Mouse (Mus musculus) limb, embryonic 15.5 days (tissue): ENCODE measurements around the gene Disc1. TPM values are rescaled to one million over a fixed set of nuclear protein-coding genes. Genes with fewer than 3 reads are reported as not detected.
A peak's percentile ranks its signal among the peaks of the same experiment; 100 is the strongest.

Source experiments
- ATAC-seq: fragments of 200-750 bp; cut with Nextera tagmentation; 2 replicates; pipeline ENCODE4 v1.8.0; 2017; ENCODE audit warnings: low read depth, moderate TSS enrichment; ENCODE audit not compliant: insufficient number of reproducible peaks, low FRiP score, low TSS enrichment
- H3K27ac ChIP-seq: fragments of 300-500 bp; sonication (generic); 2 replicates; pipeline ENCODE4 v1.5.1; 2015; ENCODE audit warnings: moderate library complexity, mild to moderate bottlenecking, inconsistent platforms
- H3K27me3 ChIP-seq: fragments of 300-500 bp; sonication (generic); 2 replicates; pipeline ENCODE4 v1.6.1; 2015; ENCODE audit warnings: inconsistent platforms
- H3K36me3 ChIP-seq: fragments of 300-500 bp; sonication (generic); 2 replicates; pipeline ENCODE4 v1.6.1; 2015; ENCODE audit warnings: inconsistent platforms
- H3K4me1 ChIP-seq: fragments of 300-500 bp; sonication (generic); 2 replicates; pipeline ENCODE4 v1.6.1; 2015; ENCODE audit warnings: inconsistent platforms
- H3K4me2 ChIP-seq: fragments of 300-500 bp; sonication (generic); 2 replicates; pipeline ENCODE4 v1.6.1; 2015; ENCODE audit warnings: mild to moderate bottlenecking, inconsistent platforms
- H3K4me3 ChIP-seq: fragments of 300-500 bp; sonication (generic); 2 replicates; pipeline ENCODE4 v1.5.1; 2015; ENCODE audit warnings: mild to moderate bottlenecking, inconsistent platforms
- H3K9ac ChIP-seq: fragments of 300-500 bp; sonication (generic); 2 replicates; pipeline ENCODE4 v1.6.1; 2015; ENCODE audit warnings: inconsistent platforms
- H3K9me3 ChIP-seq: fragments of 300-500 bp; sonication (generic); 2 replicates; pipeline ENCODE4 v1.6.1; 2016; ENCODE audit warnings: inconsistent platforms
- WGBS: fragments of 180-500 bp; shearing (Covaris S2); methylation state at CpG from one replicate; pipeline ENCODE4 v1.1.7; 2015; 5-methylcytosine and 5-hydroxymethylcytosine counted together
- polyA plus RNA-seq: library from polyadenylated mRNA; unstranded; fragments of >200 nt; fragmentation: Nextera tagmentation; extraction: Ambion mirVana; gene quantifications from 2 replicates; pipeline ENCODE4 v1.2.1, GENCODE M21; 2015

Disc1 gene
- polyA plus RNA-seq, 1 experiment from 2014 or later, result 2.3 TPM

DNA sequence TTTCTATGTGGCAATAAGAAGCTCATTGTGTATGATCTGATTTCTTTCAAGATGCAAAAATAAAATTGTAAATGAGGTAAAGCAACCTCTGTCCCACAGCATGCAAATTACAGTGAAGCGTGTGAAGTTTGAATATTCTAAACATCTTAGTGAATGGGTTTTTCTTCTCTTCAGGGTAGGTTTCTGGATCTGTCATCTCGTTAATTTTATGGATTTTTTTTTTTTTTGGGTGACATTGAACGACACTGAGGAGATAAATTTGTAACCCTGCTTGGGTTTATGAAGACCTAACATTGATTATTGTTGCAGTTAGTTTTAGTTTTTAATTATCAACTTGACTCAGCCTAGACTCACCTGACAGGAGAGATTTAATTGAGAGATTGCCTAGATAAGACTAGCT is 43.1 kb downstream of the Disc1 start:
- H3K27ac ChIP-seq, result no peak overlapping the region
- no peak overlapping the region for H3K4me2 ChIP-seq
- H3K9ac ChIP-seq, result no peak overlapping the region
- 0 out of 2 replicates have a peak, but pooled peaks cover 3% of the 10 kb centered on the region for H3K4me1 ChIP-seq
- ATAC-seq, result no peak
- WGBS, result 74% methylated on average over 3 of the region's 3 CpGs
- no peaks in the 10 kb centered on the region for H3K27me3 ChIP-seq
- H3K36me3 ChIP-seq, result no peaks in the 10 kb centered on the region
- no peaks in the 10 kb centered on the region for H3K9me3 ChIP-seq
- H3K4me3 ChIP-seq, result no peak overlapping the region

DNA sequence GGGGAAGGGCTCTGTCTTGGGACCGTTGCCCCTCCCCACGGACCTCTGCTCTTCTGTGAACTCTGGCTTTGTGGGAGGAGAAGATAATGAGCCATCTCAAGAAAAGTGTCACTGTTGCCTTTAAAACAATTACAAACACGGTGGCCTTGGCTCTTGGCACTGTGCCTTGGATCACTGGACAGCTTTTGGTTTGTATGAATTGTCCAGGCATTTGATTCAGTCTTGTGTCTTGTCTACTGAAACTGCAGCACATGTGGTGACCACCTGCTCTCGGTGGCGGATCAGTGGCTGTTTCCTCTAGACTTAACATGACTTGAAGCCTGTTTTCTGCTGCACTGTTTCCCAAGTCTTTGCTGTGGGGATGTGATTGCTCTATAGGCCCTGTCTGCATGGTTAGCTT is 44.1 kb downstream of the Disc1 start:
- no peak for ATAC-seq
- Histone ChIP-seq H3K4me3 (no peak overlapping the region), H3K9me3 (no peaks in the 10 kb centered on the region), H3K4me2 (no peak overlapping the region), H3K4me1 (0 out of 2 replicates have a peak, but pooled peaks cover 3% of the 10 kb centered on the region), H3K9ac (no peak overlapping the region), H3K36me3 (no peaks in the 10 kb centered on the region), H3K27ac (0 out of 2 replicates have a peak overlapping the region, but pooled peaks have one; percentile 1), H3K27me3 (no peaks in the 10 kb centered on the region)
- 45% methylated on average over 5 of the region's 5 CpGs for WGBS

DNA sequence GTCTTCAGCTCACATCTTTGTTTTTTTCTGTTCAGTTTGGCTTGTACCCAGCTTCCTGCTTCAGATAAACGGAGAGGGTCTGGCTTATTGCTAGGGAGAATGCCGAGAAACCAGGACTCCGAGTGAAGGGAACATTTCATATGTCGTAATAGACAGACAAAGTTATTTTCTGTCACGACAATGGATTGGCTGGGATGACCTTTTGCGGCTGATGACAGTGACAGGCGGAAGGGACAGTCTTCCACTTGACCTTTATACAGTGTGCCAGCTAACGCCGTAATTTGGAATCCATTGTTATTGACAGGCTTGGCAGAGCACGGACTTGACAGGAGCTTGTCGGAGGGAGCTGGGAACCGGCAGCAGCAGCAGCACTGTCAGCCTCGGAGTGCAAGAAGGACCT is 48.3 kb downstream of the Disc1 start:
- Histone ChIP-seq H3K36me3 (no peaks in the 10 kb centered on the region), H3K4me2 (no peak overlapping the region), H3K4me3 (no peak overlapping the region), H3K27ac (no peak overlapping the region), H3K9me3 (no peaks in the 10 kb centered on the region), H3K27me3 (no peaks in the 10 kb centered on the region), H3K9ac (no peak overlapping the region), H3K4me1 (0 out of 2 replicates have a peak, but pooled peaks cover 3% of the 10 kb centered on the region)
- 69% methylated on average over 13 of the region's 13 CpGs for WGBS
- no peak for ATAC-seq

GRCm38 (mm10) chr8:125113171-125113570 is 59.2 kb downstream of the Disc1 start:
- Histone ChIP-seq H3K4me2 (no peak overlapping the region), H3K9ac (no peak overlapping the region), H3K36me3 (no peaks in the 10 kb centered on the region), H3K4me1 (no peaks in the 10 kb centered on the region), H3K9me3 (no peaks in the 10 kb centered on the region), H3K27me3 (0 out of 2 replicates have a peak, but pooled peaks cover 4% of the 10 kb centered on the region), H3K4me3 (no peak overlapping the region), H3K27ac (no peak overlapping the region)
- ATAC-seq, result no peak
- 62% methylated on average over 9 of the region's 9 CpGs for WGBS

GRCm38 (mm10) chr8:125113831-125114230 is 59.8 kb downstream of the Disc1 start:
- WGBS, result 67% methylated on average over 3 of the region's 3 CpGs
- Histone ChIP-seq H3K9ac (no peak overlapping the region), H3K27me3 (0 out of 2 replicates have a peak, but pooled peaks cover 7% of the 10 kb centered on the region), H3K27ac (no peak overlapping the region), H3K4me3 (no peak overlapping the region), H3K36me3 (no peaks in the 10 kb centered on the region), H3K4me1 (no peaks in the 10 kb centered on the region), H3K4me2 (no peak overlapping the region), H3K9me3 (no peaks in the 10 kb centered on the region)
- ATAC-seq, result no peak

DNA sequence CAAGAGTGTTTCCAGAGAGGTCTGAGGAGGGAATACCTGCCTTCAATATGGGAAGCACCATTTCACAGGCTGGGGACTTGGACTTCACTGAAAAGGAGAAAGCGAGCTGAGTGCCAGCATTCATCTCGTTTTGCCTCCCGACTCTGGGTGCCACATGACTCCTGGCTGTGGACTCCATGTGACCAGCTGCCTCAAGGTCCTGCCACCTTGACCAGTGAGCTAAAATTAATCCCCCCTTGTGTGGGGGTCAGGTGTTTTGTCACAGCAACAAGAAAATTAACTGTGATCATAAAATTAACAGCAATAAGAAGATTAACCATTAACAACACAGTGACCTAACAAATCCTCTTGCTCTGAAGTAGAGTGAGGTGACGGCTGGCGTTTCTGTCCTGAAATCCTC is 61.3 kb downstream of the Disc1 start:
- 55% methylated on average over 5 of the region's 5 CpGs for WGBS
- no peak overlapping the region for H3K9ac ChIP-seq

DNA sequence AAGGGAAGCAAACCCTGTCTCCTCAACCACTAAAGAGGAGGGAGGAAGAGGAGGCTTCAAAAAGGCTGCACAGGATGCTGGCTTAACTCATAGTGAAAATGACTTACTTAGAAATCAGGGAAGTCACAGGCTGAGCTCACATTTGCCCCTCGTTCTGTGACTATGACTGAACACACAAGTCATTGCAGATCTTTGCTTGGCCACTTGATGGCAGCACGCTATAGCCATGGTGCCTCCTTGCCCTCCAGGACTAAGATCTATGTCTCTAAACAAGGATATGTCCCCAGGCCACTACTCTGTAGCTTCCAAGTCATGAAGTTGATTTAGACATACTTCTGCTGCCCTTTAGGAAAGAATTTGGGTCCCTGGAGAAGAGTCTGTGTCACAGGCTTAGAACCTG is 62.6 kb downstream of the Disc1 start:
- no peak for ATAC-seq
- Histone ChIP-seq H3K4me2 (no peak overlapping the region), H3K9ac (no peak overlapping the region), H3K9me3 (no peaks in the 10 kb centered on the region), H3K27ac (no peak overlapping the region), H3K27me3 (0 out of 2 replicates have a peak, but pooled peaks cover 7% of the 10 kb centered on the region), H3K36me3 (no peaks in the 10 kb centered on the region), H3K4me3 (no peak overlapping the region), H3K4me1 (no peaks in the 10 kb centered on the region)
- WGBS, result 9% methylated on average over 2 of the region's 2 CpGs

More for the DNA sequence above, 61.3 kb downstream of the Disc1 start:
- no peaks in the 10 kb centered on the region for H3K36me3 ChIP-seq
- no peak overlapping the region for H3K27ac ChIP-seq
- no peak for ATAC-seq
- H3K9me3 ChIP-seq, result no peaks in the 10 kb centered on the region
- H3K4me3 ChIP-seq, result no peak overlapping the region
- H3K4me2 ChIP-seq, result no peak overlapping the region
- no peaks in the 10 kb centered on the region for H3K4me1 ChIP-seq
- H3K27me3 ChIP-seq, result 0 out of 2 replicates have a peak, but pooled peaks cover 7% of the 10 kb centered on the region

DNA sequence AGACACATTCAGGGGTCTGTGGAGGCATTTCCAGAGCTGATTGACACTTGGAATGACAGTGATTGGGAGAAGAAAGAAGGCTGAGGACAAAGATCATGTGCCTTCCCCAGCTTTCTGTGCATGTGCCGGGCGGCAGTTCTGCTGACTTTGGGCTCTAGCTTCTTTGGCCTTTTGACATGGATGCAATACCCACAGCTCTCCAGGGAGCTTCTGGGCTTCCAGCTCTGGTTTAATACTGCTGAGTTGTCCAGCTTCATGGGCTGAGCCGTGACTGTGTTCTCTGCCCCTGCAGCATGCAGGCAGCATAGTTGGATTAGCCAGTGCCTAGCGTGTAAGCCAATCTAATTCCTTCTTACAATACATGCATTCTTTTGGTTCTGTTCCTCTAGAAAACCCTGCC is 72.5 kb downstream of the Disc1 start:
- no peak overlapping the region for H3K4me2 ChIP-seq
- H3K9ac ChIP-seq, result no peak overlapping the region
- no peak overlapping the region for H3K27ac ChIP-seq
- no peak for ATAC-seq
- H3K4me1 ChIP-seq, result 0 out of 2 replicates have a peak, but pooled peaks cover 8% of the 10 kb centered on the region
- H3K4me3 ChIP-seq, result no peak overlapping the region
- no peaks in the 10 kb centered on the region for H3K36me3 ChIP-seq
- H3K27me3 ChIP-seq, result peaks cover 6% of the 10 kb centered on the region; the same call in 1 of the 2 replicates
- no peaks in the 10 kb centered on the region for H3K9me3 ChIP-seq
- 76% methylated on average over 4 of the region's 4 CpGs for WGBS

- 83% methylated on average over 7 of the region's 7 CpGs for WGBS
- H3K4me1 ChIP-seq, result 0 out of 2 replicates have a peak, but pooled peaks cover 8% of the 10 kb centered on the region
- H3K4me2 ChIP-seq, result no peak overlapping the region
- no peaks in the 10 kb centered on the region for H3K9me3 ChIP-seq
- ATAC-seq, result no peak
- no peaks in the 10 kb centered on the region for H3K36me3 ChIP-seq
- peaks cover 10% of the 10 kb centered on the region; the same call in 1 of the 2 replicates for H3K27me3 ChIP-seq
- H3K4me3 ChIP-seq, result no peak overlapping the region
- H3K9ac ChIP-seq, result no peak overlapping the region
- no peak overlapping the region for H3K27ac ChIP-seq
Observed at GRCm38 (mm10) chr8:125127621-125128020, 73.6 kb downstream of the Disc1 start.

DNA sequence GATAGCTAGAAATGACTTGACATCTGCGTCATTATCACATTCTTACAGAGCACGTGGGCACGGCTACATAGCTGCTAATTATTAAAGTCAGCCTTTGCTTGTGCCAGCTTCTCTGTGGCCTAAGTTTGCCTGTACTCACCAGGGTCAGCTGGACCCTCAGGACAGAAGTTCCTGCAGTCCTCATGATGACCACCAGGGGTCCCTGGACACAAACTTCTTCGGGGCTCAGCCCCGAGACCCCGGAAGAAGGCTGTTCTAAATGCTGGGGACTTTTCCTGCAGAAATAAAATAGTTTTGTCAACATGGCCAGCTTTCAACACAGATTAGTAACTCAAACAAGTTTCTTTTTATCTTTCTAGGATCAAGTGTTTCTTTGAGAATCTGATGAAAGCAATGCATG is 74.3 kb downstream of the Disc1 start:
- no peak for ATAC-seq
- Histone ChIP-seq H3K36me3 (no peaks in the 10 kb centered on the region), H3K4me1 (0 out of 2 replicates have a peak, but pooled peaks cover 8% of the 10 kb centered on the region), H3K27ac (no peak overlapping the region), H3K27me3 (peaks cover 10% of the 10 kb centered on the region; the same call in 1 of the 2 replicates), H3K9me3 (no peaks in the 10 kb centered on the region), H3K4me2 (no peak overlapping the region), H3K4me3 (no peak overlapping the region), H3K9ac (no peak overlapping the region)
- WGBS, result 23% methylated on average over 6 of the region's 6 CpGs

GRCm38 (mm10) chr8:125130835-125131234 is 76.8 kb downstream of the Disc1 start:
- no peak overlapping the region for H3K27ac ChIP-seq
- H3K4me1 ChIP-seq, result 0 out of 2 replicates have a peak, but pooled peaks cover 11% of the 10 kb centered on the region
- H3K4me3 ChIP-seq, result no peak overlapping the region
- no peaks in the 10 kb centered on the region for H3K36me3 ChIP-seq
- 57% methylated on average over 6 of the region's 6 CpGs for WGBS
- no peaks in the 10 kb centered on the region for H3K9me3 ChIP-seq
- ATAC-seq, result no peak
- no peak overlapping the region for H3K4me2 ChIP-seq
- H3K9ac ChIP-seq, result no peak overlapping the region
- peaks cover 21% of the 10 kb centered on the region; the same call in 1 of the 2 replicates for H3K27me3 ChIP-seq

DNA sequence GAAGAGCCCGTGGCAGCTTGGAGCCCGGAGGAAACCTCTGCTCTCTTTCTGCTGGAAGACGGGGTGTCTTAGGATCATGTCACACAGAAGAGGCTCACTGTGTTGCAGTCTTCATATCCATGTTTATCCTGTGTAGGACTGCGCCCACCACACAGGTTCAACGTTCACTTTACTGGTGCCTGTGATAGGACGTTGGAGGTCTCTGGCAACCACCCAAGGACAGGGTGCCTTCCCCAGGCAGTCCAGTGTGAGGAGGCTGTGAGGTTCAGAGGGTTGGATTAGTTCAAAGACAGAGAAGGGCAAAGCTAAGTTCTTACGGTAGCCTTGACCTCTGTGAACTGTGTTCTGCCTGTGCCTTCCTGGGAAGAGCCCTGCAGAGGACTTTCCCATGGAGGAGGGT is 77.3 kb downstream of the Disc1 start:
- 70% methylated on average over 7 of the region's 7 CpGs for WGBS
- Histone ChIP-seq H3K4me2 (no peak overlapping the region), H3K27ac (no peak overlapping the region), H3K27me3 (peaks cover 22% of the 10 kb centered on the region; the same call in 1 of the 2 replicates), H3K9ac (no peak overlapping the region), H3K36me3 (no peaks in the 10 kb centered on the region), H3K9me3 (no peaks in the 10 kb centered on the region), H3K4me3 (no peak overlapping the region), H3K4me1 (0 out of 2 replicates have a peak, but pooled peaks cover 11% of the 10 kb centered on the region)
- ATAC-seq, result no peak
